Mouse (Mus musculus) liver, embryonic 15.5 days (tissue): ENCODE data around the gene Gm29666. TPM values are rescaled to one million over a fixed set of nuclear protein-coding genes. Genes with fewer than 3 reads are reported as not detected.

Experiments
- ATAC-seq: fragments of 200-750 bp; cut with Nextera tagmentation; 2 replicates; pipeline ENCODE4 v1.8.0; 2017; ENCODE audit warnings: moderate number of reproducible peaks, mild to moderate bottlenecking, moderate library complexity; ENCODE audit not compliant: insufficient read depth
- H3K27ac ChIP-seq: fragments of 300-500 bp; sonication (generic); replicated peaks from 2 replicates; pipeline ENCODE4 v1.5.1; 2015; ENCODE audit warnings: mild to moderate bottlenecking, inconsistent platforms
- H3K27me3 ChIP-seq: fragments of 300-500 bp; sonication (generic); 2 replicates; pipeline ENCODE4 v1.6.1; 2015; ENCODE audit warnings: mild to moderate bottlenecking, inconsistent platforms
- H3K36me3 ChIP-seq: fragments of 300-500 bp; sonication (generic); replicated peaks from 2 replicates; pipeline ENCODE4 v1.6.1; 2015; ENCODE audit warnings: moderate library complexity, mild to moderate bottlenecking, inconsistent platforms
- H3K4me1 ChIP-seq: fragments of 300-500 bp; sonication (generic); replicated peaks from 2 replicates; pipeline ENCODE4 v1.6.1; 2015; ENCODE audit warnings: inconsistent platforms
- H3K4me2 ChIP-seq: fragments of 300-500 bp; sonication (generic); 2 replicates; pipeline ENCODE4 v1.6.1; 2015; ENCODE audit warnings: moderate library complexity, mild to moderate bottlenecking, inconsistent platforms
- H3K4me3 ChIP-seq: fragments of 300-500 bp; sonication (generic); replicated peaks from 2 replicates; pipeline ENCODE4 v1.5.1; 2015; ENCODE audit warnings: mild to moderate bottlenecking, inconsistent platforms
- H3K9ac ChIP-seq: fragments of 300-500 bp; sonication (generic); 2 replicates; pipeline ENCODE4 v1.6.1; 2015; ENCODE audit warnings: moderate library complexity, mild to moderate bottlenecking, inconsistent platforms
- H3K9me3 ChIP-seq: fragments of 300-500 bp; sonication (generic); replicated peaks from 2 replicates; pipeline ENCODE4 v1.6.1; 2016; ENCODE audit warnings: inconsistent platforms
- WGBS: fragments of 180-500 bp; shearing (Covaris S2); methylation state at CpG from one replicate; pipeline ENCODE4 v1.1.7; 2015; ENCODE audit warnings: mixed read lengths; ENCODE audit not compliant: insufficient replicate concordance; 5-methylcytosine and 5-hydroxymethylcytosine counted together
- polyA plus RNA-seq: library from polyadenylated mRNA; unstranded; fragments of >200 nt; fragmentation: Nextera tagmentation; extraction: Ambion mirVana; gene quantifications from 2 replicates; pipeline ENCODE4 v1.2.1, GENCODE M21; 2015

The Gm29666 gene
- polyA plus RNA-seq = 0.29 and 0.37 TPM in 2 replicates

DNA sequence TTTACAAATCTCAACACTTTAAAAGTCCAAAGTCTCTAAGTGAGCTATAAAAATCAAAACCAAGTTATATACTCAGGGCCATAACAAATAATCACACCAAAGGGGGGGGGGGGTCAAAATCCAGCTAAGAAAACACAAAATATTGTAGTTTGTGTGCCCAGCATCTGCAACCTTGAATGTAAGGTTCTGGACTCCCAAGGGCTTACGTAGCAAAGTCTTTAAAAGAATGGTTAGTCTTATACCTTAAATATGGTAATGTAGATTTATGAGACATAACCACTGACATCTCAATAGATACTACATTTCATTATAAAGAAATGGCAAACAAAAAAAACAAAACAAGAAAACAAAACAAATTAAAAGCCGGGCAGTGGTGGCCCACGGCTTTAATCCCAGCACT lies at the start of gene Gm29666:
Gm29666 (minus strand) TSS at position 101 of the 400 bp plus-strand sequence.
- Histone ChIP-seq H3K9ac (no peak within 1 kb of the TSS), H3K4me1 (peaks cover 26% of the 10 kb centered on the region), H3K27ac (no peak within 1 kb of the TSS), H3K4me2 (no peak within 1 kb of the TSS), H3K27me3 (no peaks in the 10 kb centered on the region), H3K4me3 (no peak within 1 kb of the TSS), H3K9me3 (no peaks in the 10 kb centered on the region), H3K36me3 (no peaks in the 10 kb centered on the region)
- no peak for ATAC-seq
- WGBS = 84% methylated on average over 3 of the region's 3 CpGs

DNA sequence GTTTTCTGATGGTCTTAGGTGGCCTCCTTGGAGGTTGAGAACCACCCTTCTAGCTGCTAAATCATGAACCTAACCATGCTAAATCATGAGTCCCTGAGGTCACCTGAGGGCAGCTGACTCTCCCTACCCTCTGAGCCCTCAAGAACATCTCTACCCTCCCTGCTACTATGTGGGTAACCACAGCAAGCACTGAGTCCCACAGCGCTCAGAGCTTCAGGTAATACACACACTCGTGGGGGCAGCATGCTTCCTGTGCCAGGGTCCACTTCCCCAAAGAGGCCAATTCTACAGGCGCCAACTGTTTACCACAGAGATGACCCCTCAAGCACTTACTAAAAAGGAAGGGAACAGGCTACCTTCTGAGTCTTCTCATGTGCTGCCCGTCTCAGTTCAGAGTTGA lies 48.7 kb upstream of the Gm29666 start:
- whole genome bisulfite sequencing = 28% methylated on average over 4 of the region's 4 CpGs

GRCm38 (mm10) chr15:84965575-84966360 lies 45.9 kb upstream of the Gm29666 start:
- no peak for ATAC-seq
- no peak overlapping the region for H3K27ac ChIP-seq
- H3K4me3 ChIP-seq = no peak overlapping the region
- H3K36me3 ChIP-seq = no peaks in the 10 kb centered on the region
- no peak overlapping the region for H3K9ac ChIP-seq
- 38% methylated on average over 7 of the region's 7 CpGs for WGBS
- H3K4me2 ChIP-seq = no peak overlapping the region
- no peaks in the 10 kb centered on the region for H3K9me3 ChIP-seq
- H3K4me1 ChIP-seq = no peaks in the 10 kb centered on the region
- no peaks in the 10 kb centered on the region for H3K27me3 ChIP-seq

More for the DNA sequence above, 48.7 kb upstream of the Gm29666 start:
- Histone ChIP-seq H3K4me3 (no peak overlapping the region), H3K4me1 (no peaks in the 10 kb centered on the region; the same call in 1 of the 2 replicates), H3K27ac (no peak overlapping the region), H3K36me3 (no peaks in the 10 kb centered on the region), H3K9me3 (no peaks in the 10 kb centered on the region), H3K9ac (no peak overlapping the region), H3K4me2 (no peak overlapping the region), H3K27me3 (no peaks in the 10 kb centered on the region)
- ATAC-seq = no peak

DNA sequence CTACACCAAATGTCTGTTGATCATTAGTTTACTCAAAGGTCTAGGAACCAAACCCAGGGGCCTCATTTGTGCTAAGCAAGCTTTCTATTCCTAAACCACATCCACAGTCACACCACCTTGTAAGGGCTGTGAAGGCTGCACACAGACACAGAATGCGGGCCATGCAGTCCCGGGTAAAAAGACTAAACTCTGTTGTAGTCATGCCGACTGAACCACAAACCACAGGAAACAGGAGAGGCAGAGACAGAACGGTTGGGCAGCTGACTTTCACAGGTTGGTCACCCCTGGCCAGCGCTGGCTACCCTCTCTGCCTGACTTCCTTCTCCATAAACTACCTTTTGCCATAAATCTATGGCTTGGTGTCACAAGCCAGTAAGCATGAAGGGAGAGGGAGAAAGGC lies 44.9 kb upstream of the Gm29666 start:
- no peak for ATAC-seq
- Histone ChIP-seq H3K4me1 (no peaks in the 10 kb centered on the region), H3K4me2 (no peak overlapping the region), H3K27me3 (no peaks in the 10 kb centered on the region), H3K4me3 (no peak overlapping the region), H3K9ac (no peak overlapping the region), H3K36me3 (no peaks in the 10 kb centered on the region), H3K27ac (no peak overlapping the region), H3K9me3 (no peaks in the 10 kb centered on the region)
- 16% methylated on average over 5 of the region's 5 CpGs for WGBS

GRCm38 (mm10) chr15:84962518-84962917 lies 42.7 kb upstream of the Gm29666 start:
- Histone ChIP-seq H3K27ac (no peak overlapping the region), H3K9ac (no peak overlapping the region), H3K4me1 (no peaks in the 10 kb centered on the region), H3K4me2 (no peak overlapping the region), H3K4me3 (no peak overlapping the region), H3K27me3 (no peaks in the 10 kb centered on the region), H3K9me3 (no peaks in the 10 kb centered on the region), H3K36me3 (no peaks in the 10 kb centered on the region)
- no peak for ATAC-seq
- WGBS = 50% methylated on average over 2 of the region's 2 CpGs

- ATAC-seq = no peak
- H3K4me1 ChIP-seq = no peaks in the 10 kb centered on the region
- 38% methylated on average over 8 of the region's 8 CpGs for WGBS
- no peaks in the 10 kb centered on the region for H3K9me3 ChIP-seq
- H3K4me2 ChIP-seq = no peak overlapping the region
- H3K9ac ChIP-seq = no peak overlapping the region
- no peaks in the 10 kb centered on the region for H3K27me3 ChIP-seq
- no peak overlapping the region for H3K4me3 ChIP-seq
- H3K36me3 ChIP-seq = no peaks in the 10 kb centered on the region
- H3K27ac ChIP-seq = no peak overlapping the region
Measured at GRCm38 (mm10) chr15:84960692-84961091, 40.9 kb upstream of the Gm29666 start.

DNA sequence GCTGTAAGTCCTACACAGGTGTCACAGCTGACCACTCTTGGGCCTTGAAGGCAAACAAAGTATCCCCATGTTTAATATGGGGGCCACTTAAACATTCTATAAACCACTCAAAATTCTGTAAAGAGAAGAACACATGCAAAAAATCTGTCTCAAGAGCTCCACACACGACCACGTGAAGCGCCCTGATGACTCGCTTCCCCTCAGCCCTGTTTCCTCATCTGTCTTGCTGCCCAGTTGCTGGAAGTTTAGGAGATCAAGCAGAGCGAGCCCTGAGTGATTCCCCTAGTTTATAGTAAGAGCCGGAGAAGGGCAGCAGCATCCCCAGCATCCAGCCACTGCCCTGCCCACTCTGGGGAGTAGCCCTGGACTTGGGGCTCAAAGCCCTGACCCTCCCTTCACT lies 40.1 kb upstream of the Gm29666 start:
- H3K9ac ChIP-seq = no peak overlapping the region
- no peak overlapping the region for H3K4me3 ChIP-seq
- no peak for ATAC-seq
- H3K27me3 ChIP-seq = no peaks in the 10 kb centered on the region
- no peaks in the 10 kb centered on the region for H3K9me3 ChIP-seq
- no peak overlapping the region for H3K4me2 ChIP-seq
- H3K27ac ChIP-seq = no peak overlapping the region
- H3K36me3 ChIP-seq = 0 out of 2 replicates have a peak, but pooled peaks cover 3% of the 10 kb centered on the region
- no peaks in the 10 kb centered on the region for H3K4me1 ChIP-seq
- WGBS = 62% methylated on average over 6 of the region's 6 CpGs

DNA sequence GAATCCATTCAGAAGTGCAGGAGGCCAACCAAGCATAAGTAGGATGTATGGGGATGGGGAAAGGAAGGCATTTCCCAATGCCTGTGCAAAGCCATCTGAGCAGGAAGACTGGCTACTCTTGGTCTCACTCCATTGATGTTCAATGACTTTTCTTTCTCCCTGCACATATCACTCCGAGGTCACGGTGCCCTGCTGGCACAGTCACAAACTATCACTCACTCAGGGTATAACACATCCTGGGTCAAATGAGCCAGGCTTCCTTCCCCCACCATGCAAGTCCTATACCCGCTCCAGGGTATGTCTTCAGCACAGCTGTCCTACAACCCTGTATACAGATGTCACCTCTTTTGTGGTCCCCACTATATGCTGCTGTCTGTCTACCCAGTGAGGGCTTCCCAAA lies 38.5 kb upstream of the Gm29666 start:
- Histone ChIP-seq H3K27me3 (no peaks in the 10 kb centered on the region), H3K36me3 (0 out of 2 replicates have a peak, but pooled peaks cover 3% of the 10 kb centered on the region), H3K4me3 (no peak overlapping the region), H3K9me3 (no peaks in the 10 kb centered on the region), H3K4me2 (no peak overlapping the region), H3K9ac (no peak overlapping the region), H3K4me1 (no peaks in the 10 kb centered on the region), H3K27ac (no peak overlapping the region)
- 72% methylated on average over 3 of the region's 3 CpGs for WGBS
- no peak for ATAC-seq

DNA sequence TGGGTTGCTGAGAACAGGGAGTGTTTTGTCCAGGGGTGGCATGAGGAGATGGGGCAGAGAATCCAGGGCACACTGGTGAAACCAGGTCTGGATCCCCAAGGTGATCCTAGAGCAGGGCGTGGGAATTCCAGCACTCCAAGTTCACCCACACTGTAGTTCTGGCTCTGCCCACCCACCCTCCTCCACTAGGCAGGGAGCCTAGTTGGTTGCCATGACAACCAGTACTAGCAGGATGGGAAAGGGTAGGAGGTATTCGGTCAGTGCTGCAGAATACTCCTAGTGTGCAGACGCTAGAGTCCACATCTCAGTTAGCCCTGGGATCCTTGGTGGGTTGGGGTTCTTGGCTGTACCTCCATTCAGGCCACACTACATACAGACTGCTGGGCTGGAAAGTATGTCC lies 38.0 kb upstream of the Gm29666 start:
- Histone ChIP-seq H3K4me3 (no peak overlapping the region), H3K4me1 (no peaks in the 10 kb centered on the region), H3K9me3 (no peaks in the 10 kb centered on the region), H3K27me3 (no peaks in the 10 kb centered on the region), H3K9ac (no peak overlapping the region), H3K27ac (no peak overlapping the region), H3K4me2 (no peak overlapping the region), H3K36me3 (0 out of 2 replicates have a peak, but pooled peaks cover 3% of the 10 kb centered on the region)
- no peak for ATAC-seq
- WGBS = 61% methylated on average over 3 of the region's 3 CpGs

GRCm38 (mm10) chr15:84953259-84953658 lies 33.4 kb upstream of the Gm29666 start:
- Histone ChIP-seq H3K4me1 (no peaks in the 10 kb centered on the region), H3K9me3 (no peaks in the 10 kb centered on the region), H3K4me2 (no peak overlapping the region), H3K4me3 (no peak overlapping the region), H3K27me3 (no peaks in the 10 kb centered on the region), H3K9ac (no peak overlapping the region), H3K36me3 (0 out of 2 replicates have a peak, but pooled peaks cover 3% of the 10 kb centered on the region), H3K27ac (no peak overlapping the region)
- no peak for ATAC-seq
- 80% methylated on average over 11 of the region's 11 CpGs for WGBS

DNA sequence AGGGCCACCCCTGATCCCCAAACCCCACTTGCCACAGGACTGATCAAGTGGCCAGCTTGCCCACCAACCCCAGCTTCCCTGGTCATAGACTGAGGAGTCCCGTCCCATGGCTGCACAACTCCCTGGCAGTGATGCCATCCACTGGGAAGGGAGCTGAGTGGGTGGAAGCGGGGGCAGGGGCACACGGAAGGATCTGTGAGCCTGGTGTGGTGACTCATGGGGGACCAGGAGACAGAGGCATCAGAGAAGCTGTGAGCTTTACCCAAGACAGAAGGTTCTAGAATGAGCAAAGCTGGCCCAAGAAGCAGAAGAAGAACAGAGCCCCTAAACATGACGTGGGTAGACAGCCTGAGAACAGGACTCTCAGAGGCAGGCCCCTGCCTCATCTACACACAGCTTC lies 30.2 kb upstream of the Gm29666 start:
- Histone ChIP-seq H3K27me3 (no peaks in the 10 kb centered on the region), H3K9me3 (no peaks in the 10 kb centered on the region), H3K27ac (no peak overlapping the region), H3K36me3 (no peaks in the 10 kb centered on the region), H3K4me3 (no peak overlapping the region), H3K4me2 (no peak overlapping the region), H3K4me1 (no peaks in the 10 kb centered on the region), H3K9ac (no peak overlapping the region)
- no peak for ATAC-seq
- 75% methylated on average over 4 of the region's 4 CpGs for WGBS

- no peak overlapping the region for H3K4me2 ChIP-seq
- no peaks in the 10 kb centered on the region for H3K27me3 ChIP-seq
- H3K36me3 ChIP-seq = no peaks in the 10 kb centered on the region
- no peaks in the 10 kb centered on the region for H3K4me1 ChIP-seq
- WGBS = 81% methylated on average over 14 of the region's 14 CpGs
- H3K4me3 ChIP-seq = no peak overlapping the region
- no peak; the same call in 1 of the 2 replicates for ATAC-seq
- H3K9ac ChIP-seq = no peak overlapping the region
- H3K27ac ChIP-seq = no peak overlapping the region
- H3K9me3 ChIP-seq = no peaks in the 10 kb centered on the region
Measured at GRCm38 (mm10) chr15:84948990-84949389, 29.2 kb upstream of the Gm29666 start.
